Mouse (Mus musculus) adrenal gland, postnatal 0 days (tissue): Measurements from ENCODE around the gene Olfr322. TPM values are rescaled to one million over a fixed set of nuclear protein-coding genes. Genes with fewer than 3 reads are reported as not detected.

Source experiments
- polyA plus RNA-seq: library from polyadenylated mRNA; unstranded; fragments of >200 nt; fragmentation: Nextera tagmentation; extraction: Ambion mirVana; gene quantifications from 2 replicates; pipeline ENCODE4 v1.2.1, GENCODE M21; 2015

The Olfr322 gene
- not detected in 2 replicates for polyA plus RNA-seq

DNA sequence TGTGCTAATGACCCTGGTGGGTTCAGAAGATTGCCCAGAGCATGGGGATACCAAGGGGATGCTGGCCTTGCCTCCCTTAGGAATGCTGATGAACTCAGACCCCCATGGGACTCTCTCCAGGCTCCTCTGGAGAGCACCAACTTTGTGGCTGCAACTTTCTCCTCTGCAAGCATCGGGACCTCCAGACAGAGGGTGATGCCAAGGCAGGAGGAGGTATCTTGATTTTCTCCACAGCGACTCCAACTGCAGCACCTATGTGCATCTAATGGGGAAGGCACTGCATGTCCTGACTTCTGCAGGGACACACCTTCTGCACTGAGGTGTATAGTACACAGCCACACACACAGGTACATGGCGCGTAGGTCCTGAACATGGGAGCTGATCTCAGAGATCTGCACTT lies at the start of gene Olfr322:
TSS of gene Olfr322 (plus strand) at position 187 of the 400 bp plus-strand sequence.

DNA sequence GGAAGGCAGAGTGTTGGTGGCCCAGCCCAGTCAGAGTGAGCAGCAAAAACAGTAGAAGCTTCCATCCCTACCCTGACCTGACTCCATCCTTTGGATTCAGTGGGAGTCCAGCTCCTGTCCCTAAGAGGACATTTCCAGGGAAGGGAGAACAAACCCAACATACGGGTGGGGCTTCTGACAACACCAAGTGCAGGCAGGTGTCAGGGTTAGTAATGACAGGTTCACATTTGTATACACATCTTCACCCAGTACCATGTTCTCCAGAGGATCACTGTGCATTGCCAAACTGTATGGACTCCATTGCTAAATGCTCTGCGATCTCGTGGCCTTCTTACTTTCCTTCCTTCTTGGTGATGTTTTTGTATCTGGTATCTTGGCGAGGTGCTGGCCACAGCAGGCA lies 42.6 kb upstream of the Olfr322 start, which contains the start of gene 2210407C18Rik:
TSS of gene 2210407C18Rik (minus strand) at position 101 of the 400 bp plus-strand sequence.

DNA sequence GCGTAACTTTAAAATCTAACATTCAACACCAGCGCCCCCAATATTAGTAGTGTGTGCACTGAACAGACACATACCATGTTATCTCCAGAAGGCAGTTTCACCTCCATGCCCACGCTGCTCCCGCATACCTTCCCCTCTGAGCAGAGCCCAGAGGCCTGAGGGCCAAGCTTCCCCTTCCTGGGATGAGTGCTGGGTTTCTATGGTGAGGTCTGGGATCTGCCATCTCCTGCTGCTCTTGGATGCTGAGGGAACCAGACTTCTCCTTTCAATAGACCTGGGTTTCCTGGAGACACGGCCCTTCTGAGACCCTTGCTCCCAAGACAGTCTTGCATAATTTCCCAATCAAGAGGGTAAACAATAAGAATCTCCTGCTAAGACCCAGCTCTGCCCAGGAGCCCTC lies 28.2 kb upstream of the Olfr322 start, which contains the start of gene Olfr323:
TSS of gene Olfr323 (minus strand) at position 101 of the 400 bp plus-strand sequence.

DNA sequence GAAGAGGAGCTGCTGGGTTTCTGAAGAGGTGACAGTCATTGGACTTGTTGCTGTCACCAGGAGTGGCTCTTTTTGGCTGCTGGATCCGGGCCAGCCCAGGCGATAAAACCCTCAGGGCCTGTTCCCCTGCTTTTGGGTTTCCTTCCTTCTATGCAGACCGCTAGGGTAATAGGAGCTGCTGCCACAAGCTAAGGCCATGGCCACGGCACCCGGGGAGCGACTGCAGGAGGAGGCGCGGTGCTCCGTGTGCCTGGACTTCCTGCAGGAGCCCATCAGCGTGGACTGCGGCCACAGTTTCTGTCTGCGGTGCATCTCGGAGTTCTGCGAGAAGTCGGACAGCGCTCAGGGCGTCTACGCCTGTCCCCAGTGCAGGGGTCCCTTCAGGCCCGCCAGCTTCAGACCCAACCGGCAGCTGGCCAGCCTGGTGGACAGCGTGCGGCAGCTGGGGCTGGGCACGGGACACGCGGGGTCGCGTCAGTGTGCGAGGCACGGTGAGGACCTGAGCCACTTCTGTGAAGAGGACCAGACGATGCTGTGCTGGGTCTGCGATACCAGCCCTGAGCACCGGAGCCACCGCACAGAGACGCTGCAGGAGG lies 18.2 kb upstream of the Olfr322 start, which contains the start of gene Trim58:
TSS of gene Trim58 (plus strand) at position 194 of the 596 bp plus-strand sequence.

DNA sequence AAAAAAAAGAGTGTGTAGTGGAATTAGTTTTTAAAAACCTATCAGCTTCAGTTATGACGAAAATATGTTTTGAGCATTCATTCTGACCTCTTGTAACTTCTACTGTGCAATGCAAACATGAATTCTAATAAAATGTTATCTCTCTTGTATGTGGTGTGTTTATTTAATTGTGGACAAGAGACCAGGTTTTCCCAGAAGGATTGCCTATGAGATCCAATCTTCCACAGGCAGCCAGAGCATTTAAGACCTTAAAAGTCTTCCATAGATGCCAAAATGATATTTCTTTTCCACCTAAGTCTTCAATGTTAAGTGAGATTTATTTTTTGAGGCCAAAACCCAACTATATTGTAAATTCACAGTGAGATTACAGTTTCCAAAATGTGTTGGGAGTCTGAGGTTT lies 22.2 kb downstream of the Olfr322 start, which contains the start of gene Olfr320:
TSS of gene Olfr320 (plus strand) at position 301 of the 400 bp plus-strand sequence.

DNA sequence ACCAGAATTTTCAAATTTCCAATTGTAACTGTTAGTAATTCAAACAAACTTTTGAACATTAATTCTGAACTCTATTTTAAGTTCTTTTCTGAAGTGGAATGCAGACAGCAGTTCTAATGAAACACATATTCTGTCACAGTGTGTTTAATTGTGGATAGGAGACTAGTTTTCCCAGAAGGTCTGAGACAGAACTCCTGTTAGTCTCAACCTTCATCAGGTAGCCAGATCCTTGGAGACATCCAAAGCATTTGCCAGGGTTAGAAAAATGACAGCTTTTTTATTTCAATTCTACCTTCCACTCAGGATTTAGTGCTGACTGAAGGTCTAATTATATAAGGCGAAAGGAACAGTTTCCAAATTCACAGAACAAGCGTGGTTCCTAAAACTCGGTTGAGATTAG lies 40.3 kb downstream of the Olfr322 start, which contains the start of gene Olfr319:
TSS of gene Olfr319 (plus strand) at position 301 of the 400 bp plus-strand sequence.

Other genes starting within 250 kb of the Olfr322 start
- not detected in 2 replicates for gene 1810065E05Rik, start 237.7 kb upstream of the Olfr322 start, polyA plus RNA-seq
- gene Gm12253, start 226.2 kb upstream of the Olfr322 start, polyA plus RNA-seq = not detected in 2 replicates
- not detected in 2 replicates for gene Lypd9, start 205.9 kb upstream of the Olfr322 start, polyA plus RNA-seq
- not detected in 2 replicates for gene Olfr30, start 196.5 kb upstream of the Olfr322 start, polyA plus RNA-seq
- gene Olfr332, start 166.2 kb upstream of the Olfr322 start, polyA plus RNA-seq = not detected in 2 replicates
- not detected in 2 replicates for gene Olfr331, start 156.2 kb upstream of the Olfr322 start, polyA plus RNA-seq
- 1.7 and 4.9 TPM in 2 replicates for gene Olfr330, start 123.9 kb upstream of the Olfr322 start, polyA plus RNA-seq
- gene Olfr329-ps, start 112.4 kb upstream of the Olfr322 start, polyA plus RNA-seq = 0.28 and 2.0 TPM in 2 replicates
- gene Olfr328, start 103.1 kb upstream of the Olfr322 start, polyA plus RNA-seq = 0.24 and 0.77 TPM in 2 replicates
- gene Olfr224, start 88.2 kb upstream of the Olfr322 start, polyA plus RNA-seq = 0.25 TPM in 1 of 2 replicates, not detected in the other
- gene Olfr325, start 81.1 kb upstream of the Olfr322 start, polyA plus RNA-seq = 0.20 TPM in 1 of 2 replicates, not detected in the other
- gene Olfr324, start 63.7 kb upstream of the Olfr322 start, polyA plus RNA-seq = not detected in 2 replicates
- 2.0 TPM in 1 of 2 replicates, not detected in the other for gene 2210407C18Rik, start 42.7 kb upstream of the Olfr322 start, polyA plus RNA-seq
- not detected in 2 replicates for gene Olfr323, start 28.3 kb upstream of the Olfr322 start, polyA plus RNA-seq
- 0.20 and 1.0 TPM in 2 replicates for gene Trim58, start 18.3 kb upstream of the Olfr322 start, polyA plus RNA-seq
- gene Olfr320, start 22.3 kb downstream of the Olfr322 start, polyA plus RNA-seq = not detected in 2 replicates
- not detected in 2 replicates for gene Olfr319, start 40.4 kb downstream of the Olfr322 start, polyA plus RNA-seq
- not detected in 2 replicates for gene Olfr318, start 65.2 kb downstream of the Olfr322 start, polyA plus RNA-seq
- not detected in 2 replicates for gene Olfr317, start 80.4 kb downstream of the Olfr322 start, polyA plus RNA-seq
- gene Olfr316, start 94.0 kb downstream of the Olfr322 start, polyA plus RNA-seq = not detected in 2 replicates
- not detected in 2 replicates for gene Olfr315, start 114.4 kb downstream of the Olfr322 start, polyA plus RNA-seq
- gene Olfr314, start 124.2 kb downstream of the Olfr322 start, polyA plus RNA-seq = not detected in 2 replicates
- 20.7 and 23.2 TPM in 2 replicates for gene Fam183b, start 143.2 kb downstream of the Olfr322 start, polyA plus RNA-seq
- not detected in 2 replicates for gene Olfr313, start 156.2 kb downstream of the Olfr322 start, polyA plus RNA-seq
- gene Olfr312, start 170.5 kb downstream of the Olfr322 start, polyA plus RNA-seq = not detected in 2 replicates
- gene Olfr311, start 180.5 kb downstream of the Olfr322 start, polyA plus RNA-seq = not detected in 2 replicates
- 4.3 and 5.0 TPM in 2 replicates for gene Gm12258, start 188.4 kb downstream of the Olfr322 start, polyA plus RNA-seq
- gene 2810021J22Rik, start 208.4 kb downstream of the Olfr322 start, polyA plus RNA-seq = 4.5 and 5.1 TPM in 2 replicates
- 4.0 and 4.4 TPM in 2 replicates for gene Zfp39, start 245.4 kb downstream of the Olfr322 start, polyA plus RNA-seq